Mouse (Mus musculus) embryonic fibroblast, embryonic 13.5 days (primary cell): ENCODE measurements at regions not wholly inside any gene's neighbourhood (a gene's known extent, or its start where the extent isn't known, plus 50 kb on each side); places are given as distances from the start of the nearest gene placed in this dataset.

Experiments
- CTCF ChIP-seq: IDR thresholded peaks from 2 replicates; pipeline ENCODE4 v1.5.1; 2011; ENCODE audit warnings: mild to moderate bottlenecking, control low read depth, low read length, moderate library complexity, borderline replicate concordance; ENCODE audit not compliant: insufficient read depth
- POLR2A ChIP-seq: IDR thresholded peaks from 2 replicates; pipeline ENCODE4 v1.6.1; 2011; ENCODE audit warnings: low read depth, mild to moderate bottlenecking, control low read depth, low read length, moderate library complexity

- TF ChIP-seq CTCF = no peak
- no peak for TF ChIP-seq POLR2A
Observed at GRCm38 (mm10) chr2:117989215-117989614, 122.5 kb upstream of the Thbs1 start.
